Mouse (Mus musculus) bone marrow macrophage, adult 2 months (primary cell): ENCODE data around the gene Acot5. TPM values are rescaled to one million over a fixed set of nuclear protein-coding genes. Genes with fewer than 3 reads are reported as not detected.
A peak's percentile ranks its signal among the peaks of the same experiment; 100 is the strongest.
"Not testable (repeated sequence)": the region's sequence is repeated elsewhere in the genome, so short reads cannot be mapped to it uniquely, and the experiment has no call there.

Source experiments
- H3K27ac ChIP-seq: 2 replicates; pipeline ENCODE4 v1.5.1; 2012; ENCODE audit warnings: low read depth, low read length; ENCODE audit not compliant: insufficient read depth
- H3K4me1 ChIP-seq: 2 replicates; pipeline ENCODE4 v1.6.1; 2012; ENCODE audit warnings: low read length; ENCODE audit not compliant: control insufficient read depth, insufficient read depth
- H3K4me3 ChIP-seq: 2 replicates; pipeline ENCODE4 v1.5.1; 2012; ENCODE audit warnings: mild to moderate bottlenecking, low read length, moderate library complexity; ENCODE audit not compliant: insufficient read depth
- CTCF ChIP-seq: IDR thresholded peaks from 2 replicates; pipeline ENCODE4 v1.5.1; 2012; ENCODE audit warnings: low read depth, mild to moderate bottlenecking, low read length, moderate library complexity
- POLR2A ChIP-seq: IDR thresholded peaks from 2 replicates; pipeline ENCODE4 v1.6.1; 2012; ENCODE audit warnings: mild to moderate bottlenecking, low read depth, low read length, borderline replicate concordance
- polyA plus RNA-seq: library from polyadenylated mRNA; stranded (reverse); fragments of >200 nt; gene quantifications from 2 replicates; pipeline ENCODE4 v1.2.4, GENCODE M21; 2012; ENCODE audit not compliant: missing spikeins, insufficient read depth, insufficient read length

Gene Acot5
- polyA plus RNA-seq, 1 experiment: not detected

GRCm38 (mm10) chr12:84042248-84042647, 26.9 kb upstream of the Acot5 start:
- Histone ChIP-seq H3K4me1 (peaks cover 6% of the 10 kb centered on the region), H3K4me3 (no peak overlapping the region), H3K27ac (no peak overlapping the region)
- TF ChIP-seq CTCF (no peak), POLR2A (no peak)

GRCm38 (mm10) chr12:84044045-84044444, 25.1 kb upstream of the Acot5 start:
- Histone ChIP-seq H3K4me3 (no peak overlapping the region), H3K4me1 (peaks cover 6% of the 10 kb centered on the region), H3K27ac (no peak overlapping the region)
- TF ChIP-seq CTCF: no peak
- no peak for TF ChIP-seq POLR2A

- Histone ChIP-seq H3K4me1 (peaks cover 6% of the 10 kb centered on the region), H3K27ac (no peak overlapping the region), H3K4me3 (no peak overlapping the region)
- TF ChIP-seq CTCF (no peak), POLR2A (no peak)
These were observed 22.2 kb upstream of the Acot5 start for GRCm38 (mm10) chr12:84046906-84047305.

DNA sequence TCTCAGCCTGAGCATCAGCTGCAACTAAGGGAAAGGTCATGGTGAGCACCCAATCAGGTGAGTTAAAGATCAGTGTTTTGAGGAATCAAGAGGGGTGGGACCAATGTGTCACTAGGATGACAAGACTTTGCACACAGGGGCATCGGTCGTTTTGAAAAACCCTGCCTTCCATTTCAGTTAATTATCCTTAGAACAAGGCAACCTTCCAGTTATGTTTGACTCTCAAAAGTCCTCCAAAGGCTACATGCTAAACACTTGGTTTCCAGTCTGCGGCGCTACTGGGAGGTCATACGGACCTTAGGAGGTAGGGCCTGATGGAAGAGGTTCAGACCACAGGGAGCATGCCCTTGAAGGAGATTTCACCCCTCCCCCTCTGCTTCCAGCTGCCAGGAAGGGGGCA, 18.4 kb upstream of the Acot5 start:
- H3K4me3 ChIP-seq, H3K4me1 ChIP-seq: not testable (repeated sequence)

DNA sequence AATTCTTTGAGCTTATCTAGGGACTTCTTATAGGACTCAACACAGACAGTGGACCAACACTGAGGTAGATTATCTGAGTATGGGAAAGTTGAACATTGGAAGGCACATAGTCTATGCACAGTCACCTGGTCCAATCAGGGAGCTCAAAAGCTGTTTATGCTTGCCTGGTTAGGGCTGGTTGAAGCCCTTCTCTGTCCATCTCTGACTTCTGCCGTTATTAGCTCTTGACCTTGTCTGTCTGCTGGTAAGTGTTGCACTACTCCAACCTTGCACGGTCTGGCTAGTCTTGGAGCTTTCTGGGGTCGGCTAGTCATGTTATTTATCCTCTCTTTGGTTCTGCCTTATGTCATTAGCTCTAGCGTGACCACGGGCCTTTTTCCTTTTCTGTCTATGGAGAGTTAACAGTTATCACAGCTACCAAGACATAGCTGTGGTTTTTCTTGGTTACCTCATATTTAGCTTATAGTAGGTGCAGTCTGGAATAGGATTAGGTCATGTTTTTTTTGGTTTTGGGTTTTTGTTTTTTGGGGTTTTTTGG, 17.1 kb upstream of the Acot5 start, which contains the start of gene Acot3:
Gene Acot3 (plus strand): TSS at position 208 of the 538 bp plus-strand sequence.
- no peak within 1 kb of the TSS for H3K4me3 ChIP-seq
- no peak within 1 kb of the TSS for H3K27ac ChIP-seq
- TF ChIP-seq POLR2A: no peak
- no peak for TF ChIP-seq CTCF
- H3K4me1 ChIP-seq: peaks cover 3% of the 10 kb centered on the region; the same call in 1 of the 2 replicates

More for the DNA sequence above, 18.4 kb upstream of the Acot5 start:
- not testable (repeated sequence) for H3K27ac ChIP-seq

- H3K27ac ChIP-seq: no peak overlapping the region
- H3K4me1 ChIP-seq: peaks cover 2% of the 10 kb centered on the region; the same call in 1 of the 2 replicates
- no peak overlapping the region for H3K4me3 ChIP-seq
- TF ChIP-seq POLR2A (no peak), CTCF (no peak)
These were observed 16.5 kb upstream of the Acot5 start for GRCm38 (mm10) chr12:84052609-84053008.

DNA sequence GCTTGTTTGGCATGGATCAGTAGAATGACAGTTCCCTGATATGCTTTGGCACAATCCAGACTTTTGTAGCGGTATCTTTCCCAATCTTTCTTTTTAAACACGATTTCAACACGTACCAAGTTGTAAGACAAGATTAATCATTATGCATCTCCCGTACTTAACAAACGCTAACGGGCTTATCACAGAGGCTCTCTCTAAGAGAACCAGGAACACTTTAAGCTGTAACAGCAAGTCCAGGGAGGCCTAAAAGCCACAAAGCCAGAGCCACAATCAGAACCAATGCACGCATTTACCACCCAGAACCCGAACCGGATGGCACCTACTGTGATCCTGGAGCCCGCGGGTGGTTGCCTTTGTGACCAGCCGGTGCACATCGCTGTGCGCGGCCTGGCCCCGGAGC, 16.0 kb upstream of the Acot5 start:
- Histone ChIP-seq H3K27ac (no peak overlapping the region), H3K4me3 (peak overlapping the region; percentile 52), H3K4me1 (peaks cover 2% of the 10 kb centered on the region; the same call in 1 of the 2 replicates)
- TF ChIP-seq CTCF (no peak), POLR2A (no peak)

DNA sequence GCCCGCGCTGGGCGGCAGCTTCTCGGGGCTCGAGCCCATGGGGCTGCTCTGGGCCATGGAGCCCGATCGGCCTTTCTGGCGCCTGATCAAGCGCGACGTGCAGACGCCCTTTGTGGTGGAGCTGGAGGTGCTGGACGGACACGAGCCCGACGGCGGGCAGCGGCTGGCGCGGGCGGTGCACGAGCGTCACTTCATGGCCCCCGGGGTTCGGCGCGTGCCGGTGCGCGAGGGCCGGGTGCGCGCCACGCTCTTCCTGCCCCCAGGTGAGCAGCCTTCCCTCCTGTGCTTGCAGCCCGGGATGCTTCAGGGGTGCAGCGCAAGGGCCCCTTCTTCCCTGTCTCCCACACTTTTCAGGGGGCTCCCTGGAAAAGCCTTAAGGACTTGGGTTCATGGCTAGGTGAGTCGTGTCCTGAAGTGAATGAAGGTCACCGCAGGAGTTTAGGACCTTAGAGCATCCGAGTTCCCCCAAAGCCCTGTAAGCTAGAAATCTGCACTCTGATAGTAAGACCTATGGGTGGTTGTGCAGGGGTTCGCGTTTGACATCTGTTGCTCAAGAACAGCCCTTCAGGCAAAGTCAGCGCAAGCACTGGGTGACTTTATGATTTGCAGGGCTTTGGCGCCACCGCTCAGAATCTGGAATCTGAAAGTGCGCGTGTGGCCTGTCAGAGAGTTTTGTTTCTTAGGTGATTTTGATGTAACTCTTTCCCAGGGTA, 15.3 kb upstream of the Acot5 start:
- H3K4me3 ChIP-seq: peak overlapping the region; percentile 52
- peaks cover 2% of the 10 kb centered on the region; the same call in 1 of the 2 replicates for H3K4me1 ChIP-seq
- no peak overlapping the region for H3K27ac ChIP-seq
- TF ChIP-seq POLR2A: no peak
- no peak for TF ChIP-seq CTCF

- TF ChIP-seq CTCF: no peak
- TF ChIP-seq POLR2A: no peak
These were observed 8.2 kb upstream of the Acot5 start for GRCm38 (mm10) chr12:84060946-84061345.

GRCm38 (mm10) chr12:84062336-84062735, 6.8 kb upstream of the Acot5 start:
- Histone ChIP-seq H3K4me3 (no peak overlapping the region), H3K4me1 (no peaks in the 10 kb centered on the region), H3K27ac (no peak overlapping the region)
- TF ChIP-seq CTCF (no peak), POLR2A (no peak)

More at GRCm38 (mm10) chr12:84060946-84061345, 8.2 kb upstream of the Acot5 start:
- Histone ChIP-seq H3K4me1 (no peaks in the 10 kb centered on the region), H3K4me3 (no peak overlapping the region), H3K27ac (no peak overlapping the region)

DNA sequence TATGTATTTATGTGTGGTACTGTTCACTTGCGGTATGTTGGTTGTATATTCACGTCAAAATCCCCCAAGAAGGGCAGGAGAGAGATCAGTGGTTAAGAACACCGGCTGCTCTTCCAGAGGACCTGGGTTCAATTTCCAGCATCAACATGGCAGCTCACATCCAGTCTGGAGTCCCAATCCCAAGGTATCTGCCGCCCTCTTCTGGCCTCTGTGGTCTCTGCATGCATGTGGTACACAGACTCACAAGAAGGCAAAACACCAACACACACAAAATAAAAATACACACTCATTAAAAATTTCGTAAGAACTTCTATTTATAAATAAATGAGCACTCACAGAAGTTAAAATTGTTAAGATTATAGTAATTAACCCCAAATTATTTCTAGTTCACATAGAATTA, 5.9 kb upstream of the Acot5 start:
- no peak overlapping the region for H3K4me3 ChIP-seq

More for the DNA sequence above, 5.9 kb upstream of the Acot5 start:
- H3K4me1 ChIP-seq: no peaks in the 10 kb centered on the region
- TF ChIP-seq CTCF (peak; percentile 42; the same call in 1 of the 2 replicates), POLR2A (no peak)
- H3K27ac ChIP-seq: no peak overlapping the region
